Mouse (Mus musculus) liver, embryonic 14.5 days (tissue): Measurements from ENCODE around the gene Lin52. TPM values are rescaled to one million over a fixed set of nuclear protein-coding genes. Genes with fewer than 3 reads are reported as not detected.

Experiments
- ATAC-seq: fragments of 200-750 bp; cut with Nextera tagmentation; 2 replicates; pipeline ENCODE4 v1.8.0; 2017; ENCODE audit warnings: moderate number of reproducible peaks, mild to moderate bottlenecking, moderate library complexity; ENCODE audit not compliant: insufficient read depth
- DNase-seq, 3 experiments: peaks; one replicate each; pipeline ENCODE4 v3.0.0-alpha.2; 2012 to 2013; ENCODE audit warnings: low read depth in 3 of 3, low spot score in 3 of 3
- H3K27ac ChIP-seq: fragments of 300-500 bp; sonication (generic); 2 replicates; pipeline ENCODE4 v1.5.1; 2014; ENCODE audit warnings: moderate library complexity, mild to moderate bottlenecking, control low read depth, inconsistent platforms
- H3K27me3 ChIP-seq: fragments of 300-500 bp; sonication (generic); 2 replicates; pipeline ENCODE4 v1.6.1; 2014; ENCODE audit warnings: mild to moderate bottlenecking, low read length, moderate library complexity; ENCODE audit not compliant: control insufficient read depth, insufficient read depth
- H3K36me3 ChIP-seq: fragments of 300-500 bp; sonication (generic); replicated peaks from 2 replicates; pipeline ENCODE4 v1.6.1; 2014; ENCODE audit warnings: low read depth; ENCODE audit not compliant: control insufficient read depth, insufficient read depth
- H3K4me1 ChIP-seq, 2 experiments: fragments of 200-500 bp in 1 of 2; fragments of 300-500 bp in 1 of 2; sonication (generic) in 1 of 2; replicated peaks; 2 replicates each; pipeline ENCODE4 v1.6.1; 2012 to 2014; ENCODE audit warnings: antibody characterized with exemption in 1 of 2, inconsistent platforms in 1 of 2, low read length in 1 of 2; ENCODE audit not compliant: control insufficient read depth in 2 of 2, insufficient read depth in 2 of 2
- H3K4me2 ChIP-seq: fragments of 300-500 bp; sonication (generic); 2 replicates; pipeline ENCODE4 v1.6.1; 2014; ENCODE audit warnings: low read depth, mild to moderate bottlenecking, control low read depth, moderate library complexity
- H3K4me3 ChIP-seq, 2 experiments: fragments of 200-500 bp in 1 of 2; fragments of 300-500 bp in 1 of 2; sonication (generic) in 1 of 2; 2 replicates each; pipeline ENCODE4 v1.5.1; 2012 to 2014; ENCODE audit warnings: low read depth in 2 of 2, low read length in 2 of 2, mild to moderate bottlenecking in 2 of 2, control low read depth in 1 of 2, inconsistent platforms in 1 of 2, moderate library complexity in 1 of 2; ENCODE audit not compliant: insufficient read depth in 1 of 2
- H3K9ac ChIP-seq: fragments of 300-500 bp; sonication (generic); replicated peaks from 2 replicates; pipeline ENCODE4 v1.6.1; 2014; ENCODE audit warnings: mild to moderate bottlenecking, control low read depth, moderate library complexity
- H3K9me3 ChIP-seq: fragments of 300-500 bp; sonication (generic); 2 replicates; pipeline ENCODE4 v1.6.1; 2016; ENCODE audit warnings: low read length, mixed read lengths; ENCODE audit not compliant: control insufficient read depth
- CTCF ChIP-seq: IDR thresholded peaks from 2 replicates; pipeline ENCODE4 v1.5.1; 2016; ENCODE audit warnings: antibody characterized with exemption, low read depth, control low read depth
- EP300 ChIP-seq: IDR thresholded peaks from 2 replicates; pipeline ENCODE4 v1.6.1; 2016; ENCODE audit warnings: antibody characterized with exemption, low read depth
- WGBS: fragments of 180-500 bp; shearing (Covaris S2); extraction: QIAGEN DNeasy Blood & Tissue Kit; methylation state at CpG from one replicate; pipeline ENCODE4 v1.1.7; 2014; ENCODE audit not compliant: insufficient replicate concordance; 5-methylcytosine and 5-hydroxymethylcytosine counted together
- polyA plus RNA-seq, 2 experiments: library from polyadenylated mRNA; depleted of rRNA in 1 of 2; stranded (reverse) in 1 of 2; unstranded in 1 of 2; fragments of >200 nt; fragmentation: Nextera tagmentation in 1 of 2; extraction: Ambion mirVana in 1 of 2; gene quantifications; 2 replicates each; pipeline versions ENCODE4 v1.2.1 to v1.2.3; 2012 to 2014

The Lin52 gene
- polyA plus RNA-seq, 2 experiments = 7.4 to 10.4 TPM

- H3K9me3 ChIP-seq = no peaks in the 10 kb centered on the region
- no peaks in the 10 kb centered on the region; the same call in 1 of the 2 replicates for H3K36me3 ChIP-seq
- peak; percentile 94 for ATAC-seq
- H3K27ac ChIP-seq = peak overlapping the region; percentile 13; the same call in 1 of the 2 replicates
- TF ChIP-seq EP300 (peak; percentile 64), CTCF (no peak)
- peaks cover 0 to 18% of the 10 kb centered on the region in 2 experiments; a peak in 3 of 4 replicates for H3K4me1 ChIP-seq
- peak overlapping the region; percentile 35 for H3K4me2 ChIP-seq
- WGBS = 12% methylated on average over 2 of the region's 2 CpGs
- no peaks in the 10 kb centered on the region for H3K27me3 ChIP-seq
- DNase-seq = peak; percentile 35 to 52 (median 50)
- H3K4me3 ChIP-seq = no peak overlapping the region
- H3K9ac ChIP-seq = no peak overlapping the region
Measured at GRCm38 (mm10) chr12:84518018-84518417, 66.8 kb downstream of the Lin52 start.

- Histone ChIP-seq H3K27ac (no peak overlapping the region), H3K4me3 (no peak overlapping the region), H3K4me1 (no peaks in the 10 kb centered on the region), H3K9me3 (no peaks in the 10 kb centered on the region), H3K9ac (no peak overlapping the region), H3K4me2 (no peak overlapping the region), H3K36me3 (no peaks in the 10 kb centered on the region; the same call in 1 of the 2 replicates), H3K27me3 (no peaks in the 10 kb centered on the region)
- ATAC-seq (no peak), DNase-seq (no peak)
- 67% methylated on average over 3 of the region's 3 CpGs for WGBS
- no peak for TF ChIP-seq EP300
- no peak for TF ChIP-seq CTCF
Measured at GRCm38 (mm10) chr12:84523728-84524127, 72.5 kb downstream of the Lin52 start.

- no peak for DNase-seq
- Histone ChIP-seq H3K36me3 (no peaks in the 10 kb centered on the region; the same call in 1 of the 2 replicates), H3K4me2 (no peak overlapping the region), H3K9ac (no peak overlapping the region), H3K4me3 (no peak overlapping the region), H3K27ac (no peak overlapping the region), H3K9me3 (no peaks in the 10 kb centered on the region), H3K4me1 (no peaks in the 10 kb centered on the region), H3K27me3 (no peaks in the 10 kb centered on the region)
- 75% methylated on average over 11 of the region's 11 CpGs for WGBS
- no peak for TF ChIP-seq CTCF
- no peak for ATAC-seq
Measured at GRCm38 (mm10) chr12:84524147-84525050, 73.2 kb downstream of the Lin52 start.

GRCm38 (mm10) chr12:84525422-84525821 is 74.2 kb downstream of the Lin52 start:
- H3K4me2 ChIP-seq = no peak overlapping the region
- H3K27ac ChIP-seq = no peak overlapping the region
- H3K27me3 ChIP-seq = no peaks in the 10 kb centered on the region
- H3K9me3 ChIP-seq = no peaks in the 10 kb centered on the region
- H3K9ac ChIP-seq = no peak overlapping the region
- H3K4me1 ChIP-seq = no peaks in the 10 kb centered on the region
- no peak for ATAC-seq
- no peak overlapping the region for H3K4me3 ChIP-seq
- no peak for TF ChIP-seq EP300
- TF ChIP-seq CTCF = no peak
- DNase-seq = no peak
- WGBS = 75% methylated on average over 12 of the region's 12 CpGs
- no peaks in the 10 kb centered on the region; the same call in 1 of the 2 replicates for H3K36me3 ChIP-seq

GRCm38 (mm10) chr12:84530426-84530825 is 79.2 kb downstream of the Lin52 start:
- no peaks in the 10 kb centered on the region; the same call in none of the 2 replicates for H3K36me3 ChIP-seq
- H3K4me2 ChIP-seq = no peak overlapping the region
- no peak overlapping the region for H3K9ac ChIP-seq
- no peak overlapping the region for H3K4me3 ChIP-seq
- no peak for TF ChIP-seq EP300
- TF ChIP-seq CTCF = no peak
- ATAC-seq (no peak), DNase-seq (no peak)
- H3K9me3 ChIP-seq = no peaks in the 10 kb centered on the region
- WGBS = 41% methylated on average over 5 of the region's 5 CpGs
- 0 out of 4 replicates have a peak, but pooled peaks cover 0 to 1% of the 10 kb centered on the region in 2 experiments for H3K4me1 ChIP-seq
- H3K27me3 ChIP-seq = no peaks in the 10 kb centered on the region
- H3K27ac ChIP-seq = no peak overlapping the region
